Mouse (Mus musculus) C2C12 (cell line): ENCODE results near the gene Dst.

Source experiments
- CTCF ChIP-seq: IDR thresholded peaks from one replicate; pipeline ENCODE4 v1.5.1; 2011; ENCODE audit not compliant: control insufficient read depth, insufficient read depth, insufficient read length
- FOSL1 ChIP-seq: IDR thresholded peaks from one replicate; pipeline ENCODE4 v1.8.0; 2011; ENCODE audit warnings: mild to moderate bottlenecking, low read length; ENCODE audit not compliant: poor library complexity, insufficient read depth, severe bottlenecking
- USF1 ChIP-seq: IDR thresholded peaks from one replicate; pipeline ENCODE4 v1.6.1; 2011; ENCODE audit warnings: low read depth, mild to moderate bottlenecking, control low read depth, moderate library complexity

- no peak for TF ChIP-seq CTCF
- TF ChIP-seq FOSL1 = no peak
- TF ChIP-seq USF1 = no peak
Observed at GRCm38 (mm10) chr1:34182406-34183249, 274.6 kb downstream of the Dst start.
